Mouse (Mus musculus): ENCODE measurements around the gene Wiz. TPM values are rescaled to one million over a fixed set of nuclear protein-coding genes. Genes with fewer than 3 reads are reported as not detected.

Gene Wiz
- polyA plus RNA-seq, 1 experiment, result 22.9 TPM

GRCm38 (mm10) chr17:32313892-32314291 is 75.3 kb downstream of the Wiz start:
- DNase-seq (ENCODE audit: low read depth, low spot score), result no peak
- 75% methylated on average over 5 of the region's 5 CpGs for WGBS

GRCm38 (mm10) chr17:32312801-32313200 is 76.4 kb downstream of the Wiz start:
- DNase-seq (ENCODE audit: low read depth, low spot score), result no peak
- 92% methylated on average over 8 of the region's 8 CpGs for WGBS

- WGBS, result 70% methylated on average over 4 of the region's 4 CpGs
- DNase-seq (ENCODE audit: low read depth, low spot score), result no peak
Measured at GRCm38 (mm10) chr17:32307963-32308362, 81.3 kb downstream of the Wiz start.

Other genes starting within 250 kb of the Wiz start
- gene Notch3, start 222.6 kb downstream of the Wiz start, polyA plus RNA-seq (2012; rRNA removed), result 2.5 and 4.9 TPM in 2 replicates
- 0.74 and 0.75 TPM in 2 replicates for gene Ephx3, start 199.9 kb downstream of the Wiz start, polyA plus RNA-seq (2012; rRNA removed)
- gene Brd4, start 104.7 kb downstream of the Wiz start, polyA plus RNA-seq (2012; rRNA removed), result 27.9 and 32.5 TPM in 2 replicates
- gene Akap8, start 68.2 kb downstream of the Wiz start, polyA plus RNA-seq (2012; rRNA removed), result 22.7 and 41.3 TPM in 2 replicates
- 33.2 and 57.5 TPM in 2 replicates for gene Akap8l, start 38.8 kb downstream of the Wiz start, polyA plus RNA-seq (2012; rRNA removed)
- 14.4 and 18.3 TPM in 2 replicates for gene Rasal3, start 14.1 kb upstream of the Wiz start, polyA plus RNA-seq (2012; rRNA removed)
- gene Pglyrp2, start 34.7 kb upstream of the Wiz start, polyA plus RNA-seq (2012; rRNA removed), result 5.5 and 6.0 TPM in 2 replicates
- gene Cyp4f39, start 63.3 kb upstream of the Wiz start, polyA plus RNA-seq (2012; rRNA removed), result 0.74 and 0.75 TPM in 2 replicates
- gene Cyp4f17, start 116.6 kb upstream of the Wiz start, polyA plus RNA-seq (2012; rRNA removed), result 2.7 TPM in 2 replicates
- 61.9 and 154 TPM in 2 replicates for gene Cyp4f16, start 147.1 kb upstream of the Wiz start, polyA plus RNA-seq (2012; rRNA removed)
- gene Cyp4f37, start 231.9 kb upstream of the Wiz start, polyA plus RNA-seq (2012; rRNA removed), result 0.05 TPM in 1 of 2 replicates, not detected in the other